Mouse (Mus musculus) liver, embryonic 11.5 days (tissue): ENCODE measurements around the gene Akap12. TPM values are rescaled to one million over a fixed set of nuclear protein-coding genes. Genes with fewer than 3 reads are reported as not detected.
A peak's percentile ranks its signal among the peaks of the same experiment; 100 is the strongest.

ENCODE experiments used
- ATAC-seq: fragments of 200-750 bp; cut with Nextera tagmentation; replicated peaks from 2 replicates; pipeline ENCODE4 v1.8.0; 2017; ENCODE audit warnings: moderate number of reproducible peaks, mild to moderate bottlenecking, moderate TSS enrichment, moderate library complexity; ENCODE audit not compliant: low FRiP score
- DNase-seq: peaks from one replicate; pipeline ENCODE4 v3.0.0-alpha.2; 2017; ENCODE audit warnings: low spot score
- H3K27ac ChIP-seq: fragments of 300-500 bp; sonication (generic); 2 replicates; pipeline ENCODE4 v1.5.1; 2014; ENCODE audit warnings: mild to moderate bottlenecking, low read depth, low read length, control low read depth
- H3K27me3 ChIP-seq: fragments of 300-500 bp; sonication (generic); replicated peaks from 2 replicates; pipeline ENCODE4 v1.6.1; 2014; ENCODE audit warnings: low read length, mixed read lengths; ENCODE audit not compliant: control insufficient read depth, insufficient read depth
- H3K36me3 ChIP-seq: fragments of 300-500 bp; sonication (generic); 2 replicates; pipeline ENCODE4 v1.6.1; 2014; ENCODE audit warnings: mild to moderate bottlenecking, low read length, moderate library complexity, mixed read lengths; ENCODE audit not compliant: control insufficient read depth, insufficient read depth
- H3K4me1 ChIP-seq: fragments of 300-500 bp; sonication (generic); replicated peaks from 2 replicates; pipeline ENCODE4 v1.6.1; 2014; ENCODE audit warnings: low read length, mixed read lengths; ENCODE audit not compliant: control insufficient read depth, insufficient read depth
- H3K4me2 ChIP-seq: fragments of 300-500 bp; sonication (generic); 2 replicates; pipeline ENCODE4 v1.6.1; 2014; ENCODE audit warnings: mild to moderate bottlenecking, control low read depth, moderate library complexity
- H3K4me3 ChIP-seq: fragments of 300-500 bp; sonication (generic); 2 replicates; pipeline ENCODE4 v1.5.1; 2014; ENCODE audit warnings: low read depth, low read length, control low read depth
- H3K9ac ChIP-seq: fragments of 300-500 bp; sonication (generic); 2 replicates; pipeline ENCODE4 v1.6.1; 2014; ENCODE audit warnings: low read depth, low read length, control low read depth
- H3K9me3 ChIP-seq: fragments of 300-500 bp; sonication (generic); 2 replicates; pipeline ENCODE4 v1.6.1; 2016; ENCODE audit warnings: low read length, inconsistent platforms, mixed read lengths; ENCODE audit not compliant: control insufficient read depth
- whole genome bisulfite sequencing: fragments of 180-500 bp; shearing (Covaris S2); extraction: QIAGEN DNeasy Blood & Tissue Kit; methylation state at CpG from one replicate; pipeline ENCODE4 v1.1.7; 2014; 5-methylcytosine and 5-hydroxymethylcytosine counted together
- polyA plus RNA-seq: library from polyadenylated mRNA; unstranded; fragments of >200 nt; fragmentation: Nextera tagmentation; extraction: Ambion mirVana; gene quantifications from 2 replicates; pipeline ENCODE4 v1.2.1, GENCODE M21; 2014

Akap12 gene
- polyA plus RNA-seq, 1 experiment from 2014 or later = 12.1 TPM

DNA sequence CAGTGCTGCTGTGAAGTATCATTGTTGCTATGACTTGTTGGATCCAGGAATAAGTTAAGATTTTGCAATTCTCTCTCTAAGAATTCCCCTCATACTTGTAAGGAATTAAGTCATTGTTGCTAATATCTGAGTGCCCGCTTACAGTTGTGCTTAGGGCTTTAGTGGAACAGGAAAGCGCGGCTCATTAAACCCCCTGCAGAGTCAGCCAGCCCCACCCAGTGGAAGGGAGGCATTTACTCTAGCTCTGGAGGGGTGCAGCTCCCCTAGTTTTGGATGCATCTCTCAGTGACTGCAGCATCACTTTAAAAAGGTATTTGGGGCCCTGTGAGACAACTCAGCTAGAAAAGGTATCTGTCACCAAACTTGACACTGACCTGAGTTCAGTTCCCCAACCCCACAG, 24.0 kb downstream of the Akap12 start:
- no peak overlapping the region for H3K4me2 ChIP-seq
- H3K27ac ChIP-seq = no peak overlapping the region
- WGBS = 71% methylated on average over 3 of the region's 3 CpGs
- H3K9ac ChIP-seq = no peak overlapping the region
- no peaks in the 10 kb centered on the region for H3K36me3 ChIP-seq
- no peak for ATAC-seq
- no peak overlapping the region for H3K4me3 ChIP-seq
- no peak for DNase-seq
- no peaks in the 10 kb centered on the region for H3K27me3 ChIP-seq
- no peaks in the 10 kb centered on the region for H3K9me3 ChIP-seq
- H3K4me1 ChIP-seq = no peaks in the 10 kb centered on the region

DNA sequence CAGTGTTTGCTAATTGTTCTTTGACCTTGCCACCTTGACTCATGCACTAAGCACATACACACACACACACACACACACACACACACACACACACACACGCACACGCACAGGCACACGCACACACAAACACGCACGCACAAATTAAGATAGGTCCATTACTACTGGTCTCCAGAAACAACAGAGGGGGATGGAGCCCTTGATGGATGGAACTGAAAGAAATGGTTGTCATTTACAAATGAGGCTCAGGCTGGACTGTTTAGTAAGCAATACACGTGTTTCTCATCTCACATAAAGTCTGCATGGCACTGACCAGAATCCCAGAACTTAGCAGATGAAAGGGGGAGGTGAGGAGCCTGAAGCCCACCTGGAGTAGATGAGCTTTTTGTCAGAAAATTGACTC, 24.4 kb downstream of the Akap12 start:
- no peaks in the 10 kb centered on the region for H3K4me1 ChIP-seq
- WGBS = 80% methylated on average over 6 of the region's 6 CpGs
- no peaks in the 10 kb centered on the region for H3K9me3 ChIP-seq
- no peaks in the 10 kb centered on the region for H3K27me3 ChIP-seq
- H3K27ac ChIP-seq = no peak overlapping the region
- no peaks in the 10 kb centered on the region for H3K36me3 ChIP-seq
- ATAC-seq (no peak), DNase-seq (no peak)
- no peak overlapping the region for H3K4me3 ChIP-seq
- no peak overlapping the region for H3K9ac ChIP-seq
- no peak overlapping the region for H3K4me2 ChIP-seq

DNA sequence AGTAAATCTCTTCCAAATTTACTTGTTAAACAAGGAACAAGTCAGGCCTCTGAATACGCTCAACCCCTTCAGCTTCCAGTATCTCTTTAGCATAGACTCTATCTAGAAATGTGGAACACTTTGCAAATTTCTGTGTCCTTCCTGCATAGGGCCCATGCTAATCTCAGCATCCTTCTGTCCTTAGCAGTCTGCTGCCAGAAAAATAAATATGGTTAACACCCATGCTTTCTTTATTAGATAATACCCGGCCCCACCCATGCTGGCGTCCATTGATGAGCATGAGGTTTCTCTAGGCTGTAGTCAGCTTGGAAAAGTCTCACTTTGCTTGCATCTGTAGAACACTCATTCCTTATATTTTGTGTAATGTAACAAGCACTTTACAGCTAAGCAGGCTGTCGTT, 27.2 kb downstream of the Akap12 start:
- Histone ChIP-seq H3K4me2 (no peak overlapping the region), H3K36me3 (no peaks in the 10 kb centered on the region), H3K27ac (no peak overlapping the region), H3K4me1 (no peaks in the 10 kb centered on the region), H3K9me3 (no peaks in the 10 kb centered on the region), H3K27me3 (no peaks in the 10 kb centered on the region), H3K4me3 (no peak overlapping the region), H3K9ac (no peak overlapping the region)
- WGBS = 60% methylated on average over 4 of the region's 4 CpGs
- ATAC-seq = no peak
- no peak for DNase-seq

DNA sequence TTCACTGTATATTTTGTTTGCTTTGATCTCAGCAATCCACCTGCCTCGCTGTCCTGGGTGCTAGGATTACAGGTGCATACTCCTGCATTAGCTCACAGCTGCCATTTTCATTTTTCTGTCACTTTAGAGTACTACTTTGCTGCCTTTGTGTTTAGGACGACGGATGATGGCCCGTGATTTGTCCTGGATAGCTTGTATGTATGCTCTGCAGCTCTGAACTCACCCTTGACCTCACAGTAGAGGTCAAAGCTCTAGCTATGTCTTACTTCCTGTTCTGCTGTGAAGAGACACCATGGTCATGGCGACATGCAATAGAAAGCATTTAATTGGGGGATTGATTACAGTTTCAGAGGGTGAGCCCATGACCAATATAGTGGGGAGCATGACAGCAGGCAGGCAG, 37.4 kb downstream of the Akap12 start:
- Histone ChIP-seq H3K4me3 (no peak overlapping the region), H3K27ac (no peak overlapping the region), H3K4me2 (no peak overlapping the region), H3K27me3 (no peaks in the 10 kb centered on the region), H3K9me3 (no peaks in the 10 kb centered on the region), H3K4me1 (no peaks in the 10 kb centered on the region), H3K36me3 (no peaks in the 10 kb centered on the region), H3K9ac (no peak overlapping the region)
- 62% methylated on average over 5 of the region's 5 CpGs for WGBS
- DNase-seq = no peak
- no peak for ATAC-seq

DNA sequence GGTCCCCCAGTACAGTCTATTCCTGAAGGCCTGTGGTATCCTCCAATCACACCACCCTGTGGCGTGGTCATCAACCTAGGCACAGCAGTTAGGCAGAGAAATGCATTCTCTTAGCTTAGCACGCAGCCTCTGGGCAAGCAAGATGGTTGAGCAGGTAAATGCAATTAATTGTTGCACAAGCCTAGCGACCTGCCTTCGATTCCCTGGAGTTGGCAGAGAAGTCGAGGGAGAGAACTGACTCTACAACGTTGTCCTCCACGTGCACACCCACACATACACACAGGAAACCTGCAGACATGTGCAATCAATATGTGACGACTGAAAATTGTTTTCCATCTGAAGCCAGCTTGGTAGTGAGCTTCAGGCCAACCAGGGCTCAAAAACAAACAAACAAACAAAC, 57.7 kb downstream of the Akap12 start:
- no peak overlapping the region for H3K4me3 ChIP-seq
- no peaks in the 10 kb centered on the region; the same call in 1 of the 2 replicates for H3K9me3 ChIP-seq
- H3K4me2 ChIP-seq = no peak overlapping the region
- H3K27ac ChIP-seq = no peak overlapping the region
- no peak overlapping the region for H3K9ac ChIP-seq
- 79% methylated on average over 8 of the region's 8 CpGs for WGBS
- DNase-seq (no peak), ATAC-seq (no peak)
- no peaks in the 10 kb centered on the region for H3K36me3 ChIP-seq
- no peaks in the 10 kb centered on the region for H3K4me1 ChIP-seq
- H3K27me3 ChIP-seq = no peaks in the 10 kb centered on the region

DNA sequence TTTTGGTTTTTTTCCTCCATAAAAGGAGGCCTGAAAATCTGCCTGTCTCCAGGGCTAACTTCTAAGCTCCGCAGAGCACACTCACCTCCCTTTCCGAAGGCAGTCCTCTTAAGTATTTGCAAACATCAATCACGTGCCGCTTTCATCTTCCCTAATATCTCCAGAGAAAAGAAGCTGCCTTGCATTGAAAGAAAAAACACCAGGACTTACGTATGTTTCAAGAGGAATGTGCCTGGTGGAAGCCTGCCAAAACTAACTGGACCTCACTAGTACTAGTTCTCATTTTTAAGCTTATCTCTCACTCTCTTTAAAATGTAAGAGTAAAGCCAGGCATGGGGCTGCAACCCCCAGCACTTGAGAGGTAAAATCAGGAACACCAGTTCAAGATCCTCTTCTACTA, 59.4 kb downstream of the Akap12 start:
- Histone ChIP-seq H3K27me3 (no peaks in the 10 kb centered on the region), H3K9ac (no peak overlapping the region), H3K36me3 (no peaks in the 10 kb centered on the region), H3K27ac (no peak overlapping the region), H3K4me1 (no peaks in the 10 kb centered on the region), H3K4me2 (no peak overlapping the region), H3K9me3 (no peaks in the 10 kb centered on the region; the same call in 1 of the 2 replicates), H3K4me3 (no peak overlapping the region)
- no peak for DNase-seq
- no peak for ATAC-seq
- WGBS = 53% methylated on average over 5 of the region's 5 CpGs

DNA sequence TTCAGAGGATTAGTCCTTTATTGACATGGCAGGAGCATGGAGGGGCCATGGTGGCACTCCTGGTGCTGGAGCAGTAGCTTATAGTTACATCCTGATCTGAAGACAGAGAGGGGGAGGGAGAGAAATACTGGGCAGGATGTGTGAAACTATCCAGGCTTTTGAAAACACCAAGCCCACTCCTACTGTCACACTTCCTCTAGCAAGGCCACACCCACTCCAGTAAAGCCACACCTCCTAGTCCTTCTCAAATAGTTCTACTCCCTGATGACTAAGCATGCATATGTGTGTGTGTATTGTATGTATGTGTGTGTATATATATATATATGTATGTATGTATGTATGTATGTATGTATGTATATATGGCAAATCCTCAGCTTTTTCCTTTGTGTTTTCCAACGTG, 61.5 kb downstream of the Akap12 start:
- no peak for DNase-seq
- H3K4me2 ChIP-seq = no peak overlapping the region
- H3K27me3 ChIP-seq = no peaks in the 10 kb centered on the region
- H3K9me3 ChIP-seq = no peaks in the 10 kb centered on the region; the same call in 1 of the 2 replicates
- ATAC-seq = no peak
- no peak overlapping the region for H3K4me3 ChIP-seq
- no peak overlapping the region for H3K9ac ChIP-seq
- 79% methylated on average over 1 of the region's 1 CpGs for WGBS
- H3K36me3 ChIP-seq = no peaks in the 10 kb centered on the region
- H3K27ac ChIP-seq = no peak overlapping the region
- no peaks in the 10 kb centered on the region for H3K4me1 ChIP-seq

DNA sequence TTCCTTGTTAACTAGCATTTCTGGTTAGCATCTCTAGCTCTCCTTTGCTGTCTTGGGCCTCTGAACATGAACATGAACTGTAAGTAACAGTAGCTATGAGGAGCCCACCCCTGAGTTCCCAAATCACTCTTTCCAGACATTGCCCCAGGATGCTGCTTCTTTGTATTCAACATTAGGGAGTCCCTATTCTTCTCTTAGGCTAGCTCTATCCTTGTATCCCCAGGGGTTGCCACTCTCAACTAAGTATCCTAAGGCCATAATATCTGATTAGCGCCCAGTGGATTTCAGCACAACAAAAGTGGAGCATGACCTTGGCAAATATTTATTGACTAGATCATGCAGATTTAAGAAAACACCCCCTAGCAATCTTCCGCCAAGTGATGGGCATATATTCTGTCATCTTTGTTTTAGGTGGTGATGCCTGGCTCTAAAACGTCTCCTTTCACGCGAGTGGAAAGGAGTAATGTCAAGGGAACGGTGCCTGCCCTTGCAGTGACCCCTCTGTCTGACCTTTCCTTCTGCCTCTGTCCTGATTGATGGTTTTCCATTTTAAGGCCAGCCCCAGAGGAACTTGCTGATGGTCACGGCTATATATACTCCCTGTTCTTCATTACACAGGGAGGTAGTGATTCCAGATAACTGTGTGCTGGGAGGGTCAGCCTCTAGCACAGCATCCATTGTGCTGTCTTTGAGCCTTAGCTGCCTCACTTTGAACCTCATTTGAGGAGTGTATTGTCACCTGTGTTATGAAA, 66.2 kb downstream of the Akap12 start:
- DNase-seq (no peak), ATAC-seq (no peak)
- Histone ChIP-seq H3K4me2 (no peak overlapping the region), H3K4me3 (no peak overlapping the region), H3K9me3 (no peaks in the 10 kb centered on the region; the same call in 1 of the 2 replicates), H3K4me1 (no peaks in the 10 kb centered on the region), H3K27me3 (no peaks in the 10 kb centered on the region), H3K9ac (no peak overlapping the region), H3K36me3 (no peaks in the 10 kb centered on the region), H3K27ac (no peak overlapping the region)
- 58% methylated on average over 7 of the region's 7 CpGs for WGBS

DNA sequence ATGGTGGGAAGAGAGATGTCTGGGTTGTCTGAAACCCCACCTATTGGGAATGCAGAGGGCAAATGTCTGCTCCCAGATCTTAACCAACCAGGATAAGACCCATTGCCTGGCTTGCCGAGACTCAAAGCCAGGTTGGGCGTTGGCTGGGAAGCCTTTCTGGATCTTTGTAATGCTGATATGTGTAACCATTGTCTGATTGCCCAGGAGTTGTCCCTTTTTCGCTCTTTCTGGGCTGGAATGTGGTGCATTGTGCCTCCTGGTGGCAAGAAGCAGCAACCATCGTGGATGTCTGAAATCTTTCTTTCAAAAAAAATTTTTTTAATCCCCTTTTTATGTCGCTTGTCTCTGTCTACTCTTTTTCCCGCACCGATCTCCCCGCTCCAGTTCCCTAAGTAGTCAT, 67.1 kb downstream of the Akap12 start:
- no peaks in the 10 kb centered on the region for H3K27me3 ChIP-seq
- DNase-seq = no peak
- H3K9me3 ChIP-seq = no peaks in the 10 kb centered on the region
- H3K4me1 ChIP-seq = no peaks in the 10 kb centered on the region
- 9% methylated on average over 8 of the region's 8 CpGs for WGBS
- no peak overlapping the region for H3K27ac ChIP-seq
- no peak overlapping the region for H3K9ac ChIP-seq
- peak overlapping the region; percentile 41; the same call in 1 of the 2 replicates for H3K4me3 ChIP-seq
- H3K4me2 ChIP-seq = peak overlapping the region; percentile 60
- H3K36me3 ChIP-seq = no peaks in the 10 kb centered on the region
- ATAC-seq = no peak
